Mouse (Mus musculus) liver, adult 2 months (tissue): ENCODE measurements around the gene Hba-a2. TPM values are rescaled to one million over a fixed set of nuclear protein-coding genes. Genes with fewer than 3 reads are reported as not detected.

Experiments used
- DNase-seq: peaks from one replicate; pipeline ENCODE4 v3.0.0-alpha.2; 2011; ENCODE audit warnings: low read depth, low spot score; ENCODE audit errors: extremely low read depth
- H3K27ac ChIP-seq: fragments of 200-500 bp; replicated peaks from 2 replicates; pipeline ENCODE4 v1.5.1; 2012; ENCODE audit warnings: low read depth, mild to moderate bottlenecking, control low read depth, inconsistent platforms, low read length; ENCODE audit not compliant: insufficient read depth
- H3K27me3 ChIP-seq: fragments of 200-500 bp; 2 replicates; pipeline ENCODE4 v1.6.1; 2012; ENCODE audit warnings: mild to moderate bottlenecking, moderate library complexity, low read length, inconsistent platforms; ENCODE audit not compliant: control insufficient read depth, insufficient read depth
- H3K36me3 ChIP-seq: fragments of 200-500 bp; 2 replicates; pipeline ENCODE4 v1.6.1; 2012; ENCODE audit warnings: low read length, inconsistent platforms; ENCODE audit not compliant: control insufficient read depth, insufficient read depth
- H3K4me1 ChIP-seq: fragments of 200-500 bp; 2 replicates; pipeline ENCODE4 v1.6.1; 2011; ENCODE audit warnings: low read length; ENCODE audit not compliant: control insufficient read depth, insufficient read depth
- H3K4me3 ChIP-seq: fragments of 200-500 bp; 2 replicates; pipeline ENCODE4 v1.5.1; 2011; ENCODE audit warnings: low read depth, mild to moderate bottlenecking, control low read depth, low read length, moderate library complexity; ENCODE audit not compliant: insufficient read depth
- H3K79me2 ChIP-seq: fragments of 200-500 bp; 2 replicates; pipeline ENCODE4 v1.6.1; 2012; ENCODE audit warnings: inconsistent platforms, mild to moderate bottlenecking, low read length, moderate library complexity; ENCODE audit not compliant: control insufficient read depth, insufficient read depth
- H3K9ac ChIP-seq: fragments of 200-500 bp; 2 replicates; pipeline ENCODE4 v1.6.1; 2012; ENCODE audit warnings: low read depth, mild to moderate bottlenecking, control low read depth, inconsistent platforms, low read length
- CTCF ChIP-seq: fragments of 200-500 bp; IDR thresholded peaks from 2 replicates; pipeline ENCODE4 v1.5.1; 2011; ENCODE audit warnings: low read depth, low read length, control low read depth
- POLR2A ChIP-seq: fragments of 200-500 bp; IDR thresholded peaks from 2 replicates; pipeline ENCODE4 v1.6.1; 2011; ENCODE audit warnings: low read length, control low read depth; ENCODE audit not compliant: insufficient read depth; ENCODE audit errors: extremely low read depth
- WGBS: fragments of 180-500 bp; shearing (Covaris S2); methylation state at CpG from one replicate; pipeline ENCODE4 v1.1.7; 2018; 5-methylcytosine and 5-hydroxymethylcytosine counted together
- polyA plus RNA-seq: library from polyadenylated mRNA; depleted of rRNA; stranded (reverse); fragments of >200 nt; gene quantifications from 2 replicates; pipeline ENCODE4 v1.2.3, GENCODE M21; 2012
- total RNA-seq: library from RNA; depleted of rRNA; stranded (reverse); fragments of >200 nt; gene quantifications from 2 replicates; pipeline ENCODE4 v1.2.3, GENCODE M21; 2014

Gene Hba-a2
- total and polyA plus RNA-seq, 2 experiments = 243 to 869 TPM

DNA sequence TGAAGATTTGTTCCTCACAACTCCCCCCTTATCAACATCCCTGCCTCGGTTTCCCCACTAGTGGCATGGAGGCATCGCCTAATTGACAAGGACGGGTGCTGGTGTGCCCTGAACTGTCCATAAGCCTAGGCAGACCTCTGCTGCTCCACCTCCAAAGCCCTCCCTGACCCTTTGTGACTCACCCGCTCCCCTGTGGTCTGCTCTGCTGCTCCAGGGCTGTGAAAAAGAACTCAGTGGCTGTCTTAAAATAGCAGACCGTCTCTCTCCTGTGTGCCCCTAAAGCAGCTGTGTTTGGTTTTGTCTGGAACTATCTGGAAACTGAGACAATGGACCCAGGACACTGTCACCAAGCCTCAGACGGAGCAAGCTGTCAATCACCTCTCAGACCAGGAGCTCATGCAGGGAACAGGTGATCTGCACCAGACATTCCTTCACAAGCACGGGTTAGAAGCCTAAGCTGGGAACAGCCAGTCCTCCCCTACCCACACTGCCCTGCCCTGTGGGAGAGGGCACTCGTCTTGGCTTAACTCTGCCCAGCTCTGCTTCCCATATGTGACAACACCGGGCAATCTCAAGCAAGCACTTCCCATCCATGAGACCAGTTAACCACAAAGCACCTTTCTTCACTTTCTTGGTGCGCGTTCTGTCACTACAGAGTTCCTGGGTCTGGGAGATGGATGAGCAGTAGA, 24.4 kb downstream of the Hba-a2 start:
- Histone ChIP-seq H3K79me2 (no peaks in the 10 kb centered on the region), H3K4me3 (no peak overlapping the region), H3K4me1 (no peaks in the 10 kb centered on the region), H3K9ac (no peak overlapping the region), H3K27ac (no peak overlapping the region), H3K27me3 (no peaks in the 10 kb centered on the region), H3K36me3 (no peaks in the 10 kb centered on the region)
- 68% methylated on average over 11 of the region's 11 CpGs for WGBS
- TF ChIP-seq POLR2A = no peak
- no peak for TF ChIP-seq CTCF
- no peak for DNase-seq

DNA sequence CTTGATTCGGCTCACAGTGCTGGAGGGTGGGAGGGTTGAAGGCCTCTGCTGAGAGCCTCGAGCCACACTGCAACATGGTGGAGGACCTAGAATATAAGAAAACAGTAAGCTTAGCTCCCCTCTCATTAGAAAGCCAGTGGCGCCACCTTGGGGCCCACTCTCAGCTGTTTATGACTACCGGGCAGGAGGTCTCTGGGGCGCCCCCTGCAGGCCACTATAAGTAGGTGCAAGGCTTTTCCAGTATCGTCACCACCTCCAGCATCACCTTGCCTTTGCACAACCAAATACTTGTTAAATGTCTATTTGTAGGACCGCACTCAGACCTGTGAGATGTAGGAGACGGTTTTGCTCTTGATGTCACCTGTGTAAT, 24.9 kb downstream of the Hba-a2 start:
- Histone ChIP-seq H3K27ac (no peak overlapping the region), H3K4me3 (no peak overlapping the region), H3K9ac (no peak overlapping the region), H3K4me1 (no peaks in the 10 kb centered on the region), H3K36me3 (no peaks in the 10 kb centered on the region), H3K27me3 (no peaks in the 10 kb centered on the region), H3K79me2 (no peaks in the 10 kb centered on the region)
- TF ChIP-seq CTCF = peak; percentile 75
- no peak for TF ChIP-seq POLR2A
- no peak for DNase-seq
- WGBS = 40% methylated on average over 8 of the region's 8 CpGs

DNA sequence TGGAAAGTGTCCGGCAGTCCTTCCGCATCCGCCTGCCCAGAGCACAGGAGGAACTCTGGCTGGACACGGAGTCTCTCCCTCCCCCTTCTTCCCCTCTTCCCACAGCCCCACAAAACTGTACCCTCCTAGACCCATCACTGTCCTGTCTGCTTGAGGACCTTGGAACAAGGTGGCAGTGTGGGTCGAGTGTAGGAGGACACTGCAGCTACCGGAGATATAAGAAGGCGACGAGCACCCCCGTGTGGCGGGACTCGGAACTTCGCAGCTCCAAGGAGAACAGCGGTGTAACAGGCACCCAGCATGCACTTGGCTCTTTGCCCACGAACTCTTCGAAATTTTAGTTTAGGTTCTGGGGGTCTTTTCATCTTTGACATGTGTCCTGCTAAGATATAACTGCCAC, 28.3 kb downstream of the Hba-a2 start:
- TF ChIP-seq POLR2A (no peak), CTCF (peak; percentile 95)
- DNase-seq = peak; percentile 43
- H3K36me3 ChIP-seq = no peaks in the 10 kb centered on the region
- H3K4me1 ChIP-seq = no peaks in the 10 kb centered on the region
- H3K9ac ChIP-seq = 0 out of 2 replicates have a peak overlapping the region, but pooled peaks have one; percentile 16
- H3K27me3 ChIP-seq = no peaks in the 10 kb centered on the region
- H3K27ac ChIP-seq = no peak overlapping the region
- peak overlapping the region; percentile 19; the same call in 1 of the 2 replicates for H3K4me3 ChIP-seq
- H3K79me2 ChIP-seq = no peaks in the 10 kb centered on the region
- 16% methylated on average over 15 of the region's 15 CpGs for WGBS

DNA sequence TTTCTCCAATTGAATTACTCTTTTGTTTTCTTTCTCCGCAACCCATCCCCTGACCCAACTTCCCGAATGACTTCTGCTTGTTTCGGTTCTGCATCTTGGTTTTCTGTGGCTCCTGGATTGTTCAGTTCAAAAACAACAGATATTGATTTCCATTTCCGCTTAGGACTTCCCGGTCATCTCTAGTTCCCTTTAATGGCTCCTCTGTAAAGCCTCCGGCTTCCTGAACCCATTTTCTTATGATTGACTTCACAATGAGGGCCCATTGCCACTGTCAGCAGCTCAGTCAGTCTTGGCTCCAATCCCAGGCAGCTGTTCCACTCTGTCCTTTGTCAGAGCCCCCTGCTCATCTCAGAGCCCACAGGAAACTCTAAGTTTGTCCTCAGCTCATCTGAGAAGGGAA, 34.8 kb downstream of the Hba-a2 start:
- H3K4me1 ChIP-seq = no peaks in the 10 kb centered on the region
- TF ChIP-seq CTCF (no peak), POLR2A (no peak)
- H3K9ac ChIP-seq = no peak overlapping the region
- H3K4me3 ChIP-seq = no peak overlapping the region
- DNase-seq = peak; percentile 39
- no peaks in the 10 kb centered on the region for H3K79me2 ChIP-seq
- 56% methylated on average over 6 of the region's 6 CpGs for WGBS
- H3K27ac ChIP-seq = no peak overlapping the region
- no peaks in the 10 kb centered on the region for H3K36me3 ChIP-seq
- no peaks in the 10 kb centered on the region for H3K27me3 ChIP-seq

DNA sequence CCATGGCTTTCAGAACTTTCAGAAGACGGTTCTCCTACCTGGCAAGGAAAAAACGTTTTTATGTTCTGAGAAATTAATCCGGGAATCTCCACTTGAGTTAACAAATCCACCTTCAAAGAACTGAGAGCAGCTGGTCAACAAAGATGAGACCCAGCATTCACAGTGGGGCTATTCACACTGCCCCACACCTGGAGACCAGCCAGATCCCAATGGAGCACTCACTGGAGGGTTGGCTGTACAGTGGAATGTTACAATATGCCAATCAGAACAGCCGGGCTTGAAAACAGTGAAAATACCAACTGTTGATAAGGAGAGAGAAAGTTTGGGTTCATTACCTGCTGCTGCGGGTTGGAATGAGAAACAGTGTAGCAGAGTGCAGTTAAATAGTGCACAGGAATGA, 35.6 kb downstream of the Hba-a2 start:
- Histone ChIP-seq H3K27ac (no peak overlapping the region), H3K4me3 (no peak overlapping the region), H3K27me3 (no peaks in the 10 kb centered on the region), H3K79me2 (no peaks in the 10 kb centered on the region), H3K36me3 (no peaks in the 10 kb centered on the region), H3K4me1 (no peaks in the 10 kb centered on the region), H3K9ac (no peak overlapping the region)
- TF ChIP-seq CTCF = no peak
- no peak for TF ChIP-seq POLR2A
- WGBS = 67% methylated on average over 5 of the region's 5 CpGs
- DNase-seq = no peak

DNA sequence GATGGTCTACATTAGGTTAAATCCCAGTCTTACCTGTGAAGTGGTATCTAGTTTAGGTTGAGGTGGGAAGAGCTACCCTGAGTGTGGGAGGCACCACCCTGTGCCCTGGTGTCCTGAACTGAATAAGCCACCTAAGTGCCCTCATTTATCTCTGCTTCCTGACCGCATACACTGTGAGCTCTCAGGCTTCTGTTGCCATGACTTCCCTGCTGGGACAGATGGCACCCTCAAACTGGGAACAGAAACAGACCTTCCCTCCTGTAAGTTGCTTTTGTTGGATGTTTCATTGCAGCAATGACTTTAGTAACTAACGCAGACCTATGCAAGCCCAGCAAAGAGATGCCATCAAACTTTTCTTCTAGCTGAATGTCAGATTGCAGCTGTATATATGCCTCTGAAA, 36.9 kb downstream of the Hba-a2 start:
- H3K27me3 ChIP-seq = no peaks in the 10 kb centered on the region
- H3K4me3 ChIP-seq = no peak overlapping the region
- no peaks in the 10 kb centered on the region for H3K36me3 ChIP-seq
- DNase-seq = no peak
- H3K9ac ChIP-seq = no peak overlapping the region
- no peaks in the 10 kb centered on the region for H3K79me2 ChIP-seq
- H3K27ac ChIP-seq = no peak overlapping the region
- TF ChIP-seq CTCF = no peak
- no peaks in the 10 kb centered on the region for H3K4me1 ChIP-seq
- WGBS = 88% methylated on average over 2 of the region's 2 CpGs
